Mouse (Mus musculus) heart, adult 2 months (tissue): ENCODE measurements at regions not wholly inside any gene's neighbourhood (a gene's known extent, or its start where the extent isn't known, plus 50 kb on each side); places are given as distances from the start of the nearest gene placed in this dataset.

Experiments used
- DNase-seq, 2 experiments: peaks; one replicate each; pipeline ENCODE4 v3.0.0; 2021
- H3K27ac ChIP-seq: fragments of 200-600 bp; 2 replicates; pipeline ENCODE4 v1.8.1; 2022
- H3K27me3 ChIP-seq: fragments of 200-500 bp; 2 replicates; pipeline ENCODE4 v1.6.1; 2012; ENCODE audit warnings: mild to moderate bottlenecking, low read length, inconsistent platforms, mixed read lengths; ENCODE audit not compliant: control insufficient read depth, insufficient read depth
- H3K36me3 ChIP-seq: fragments of 200-500 bp; 2 replicates; pipeline ENCODE4 v1.6.1; 2012; ENCODE audit warnings: low read length, inconsistent platforms; ENCODE audit not compliant: control insufficient read depth, insufficient read depth
- H3K4me1 ChIP-seq: fragments of 200-500 bp; 2 replicates; pipeline ENCODE4 v1.6.1; 2011; ENCODE audit warnings: low read length; ENCODE audit not compliant: control insufficient read depth, insufficient read depth
- H3K4me3 ChIP-seq: fragments of 200-600 bp; 2 replicates; pipeline ENCODE4 v1.8.1; 2022
- H3K79me2 ChIP-seq: fragments of 200-500 bp; replicated peaks from 2 replicates; pipeline ENCODE4 v1.6.1; 2012; ENCODE audit warnings: mild to moderate bottlenecking, inconsistent platforms, low read length, moderate library complexity, mixed read lengths; ENCODE audit not compliant: control insufficient read depth, insufficient read depth
- H3K9ac ChIP-seq: fragments of 200-500 bp; 2 replicates; pipeline ENCODE4 v1.6.1; 2012; ENCODE audit warnings: low read depth, mild to moderate bottlenecking, control low read depth, inconsistent platforms, low read length, mixed read lengths
- CTCF ChIP-seq: fragments of 200-600 bp; IDR thresholded peaks from 2 replicates; pipeline ENCODE4 v1.8.1; 2022; ENCODE audit warnings: antibody characterized with exemption, mild to moderate bottlenecking, moderate library complexity
- EP300 ChIP-seq: fragments of 200-500 bp; IDR thresholded peaks from 2 replicates; pipeline ENCODE4 v1.6.1; 2011; ENCODE audit warnings: low read depth, low read length, control low read depth; ENCODE audit not compliant: insufficient read depth
- POLR2A ChIP-seq: fragments of 200-500 bp; IDR thresholded peaks from 2 replicates; pipeline ENCODE4 v1.6.1; 2011; ENCODE audit warnings: mild to moderate bottlenecking, low read depth, low read length, control low read depth; ENCODE audit not compliant: insufficient read depth
- WGBS: fragments of 180-500 bp; shearing (Covaris S2); methylation state at CpG from one replicate; pipeline ENCODE4 v1.1.7; 2018; 5-methylcytosine and 5-hydroxymethylcytosine counted together
- intact Hi-C: fragments of 180-260 bp; cut with DNase I; formaldehyde crosslinking; loops from one replicate; pipeline ENCODE4 v1.15.1; 2025

- intact Hi-C loops = no loop called here
- no peak overlapping the region for H3K4me3 ChIP-seq
- no peak overlapping the region for H3K27ac ChIP-seq
- no peaks in the 10 kb centered on the region for H3K36me3 ChIP-seq
- WGBS = 65% methylated on average over 2 of the region's 2 CpGs
- no peaks in the 10 kb centered on the region for H3K4me1 ChIP-seq
- no peaks in the 10 kb centered on the region for H3K79me2 ChIP-seq
- H3K9ac ChIP-seq = no peak overlapping the region
- TF ChIP-seq POLR2A = no peak
- TF ChIP-seq CTCF = no peak
- no peak for TF ChIP-seq EP300
- DNase-seq = no peak
- no peaks in the 10 kb centered on the region for H3K27me3 ChIP-seq
Observed at GRCm38 (mm10) chr8:11111987-11112386, 103.7 kb upstream of the Irs2 start.

GRCm38 (mm10) chr8:11107435-11107834 is 99.2 kb upstream of the Irs2 start:
- TF ChIP-seq EP300 = no peak
- TF ChIP-seq CTCF = no peak
- no peak for TF ChIP-seq POLR2A
- H3K27me3 ChIP-seq = no peaks in the 10 kb centered on the region
- H3K4me1 ChIP-seq = no peaks in the 10 kb centered on the region
- no peak overlapping the region for H3K9ac ChIP-seq
- H3K27ac ChIP-seq = no peak overlapping the region
- 77% methylated on average over 1 of the region's 1 CpGs for WGBS
- H3K36me3 ChIP-seq = no peaks in the 10 kb centered on the region
- no peaks in the 10 kb centered on the region for H3K79me2 ChIP-seq
- no peak for DNase-seq
- no peak overlapping the region for H3K4me3 ChIP-seq
- intact Hi-C loops = no loop called here

GRCm38 (mm10) chr8:11107021-11107420 is 98.8 kb upstream of the Irs2 start:
- WGBS = 67% methylated on average over 5 of the region's 5 CpGs
- Histone ChIP-seq H3K9ac (no peak overlapping the region), H3K27me3 (no peaks in the 10 kb centered on the region), H3K79me2 (no peaks in the 10 kb centered on the region), H3K27ac (no peak overlapping the region), H3K36me3 (no peaks in the 10 kb centered on the region), H3K4me3 (no peak overlapping the region), H3K4me1 (no peaks in the 10 kb centered on the region)
- DNase-seq = no peak
- TF ChIP-seq CTCF (no peak), EP300 (no peak), POLR2A (no peak)
- intact Hi-C loops = no loop called here

GRCm38 (mm10) chr8:11103745-11104607 is 95.7 kb upstream of the Irs2 start:
- intact Hi-C loops = loop anchor here (5.0 kb wide), 1 partner anchor 63 kb away; no protein-coding TSS in a partner anchor
- DNase-seq = no peak

DNA sequence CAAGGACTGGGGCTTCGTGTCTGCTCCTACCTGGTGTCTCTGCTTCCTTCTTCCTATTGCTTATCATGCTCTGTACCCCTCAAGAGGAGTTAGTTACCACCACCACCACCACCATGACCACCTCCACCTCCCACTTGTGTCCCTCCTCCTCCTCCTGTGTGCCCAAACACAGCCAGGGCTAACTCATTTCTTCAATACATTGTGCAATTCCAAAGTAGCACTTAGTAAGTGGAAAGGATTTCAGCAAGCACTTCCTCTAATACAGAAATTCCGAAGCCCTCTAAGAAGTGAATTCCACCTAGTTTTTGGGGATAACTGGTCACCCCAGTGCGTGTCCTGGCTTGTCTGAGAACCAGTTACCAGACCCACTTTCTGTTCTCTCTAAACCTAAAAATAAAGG is 92.1 kb upstream of the Irs2 start:
- intact Hi-C loops = loop anchor here (5.0 kb wide), 1 partner anchor 67 kb away; no protein-coding TSS in a partner anchor
- no peaks in the 10 kb centered on the region for H3K36me3 ChIP-seq
- H3K27ac ChIP-seq = no peak overlapping the region
- H3K4me3 ChIP-seq = no peak overlapping the region
- H3K9ac ChIP-seq = no peak overlapping the region
- no peak for TF ChIP-seq EP300
- TF ChIP-seq CTCF = no peak
- TF ChIP-seq POLR2A = no peak
- H3K79me2 ChIP-seq = no peaks in the 10 kb centered on the region
- H3K27me3 ChIP-seq = no peaks in the 10 kb centered on the region
- 86% methylated on average over 3 of the region's 3 CpGs for WGBS
- no peak for DNase-seq
- H3K4me1 ChIP-seq = peaks cover 4% of the 10 kb centered on the region; the same call in 1 of the 2 replicates

More at GRCm38 (mm10) chr8:11103745-11104607, 95.7 kb upstream of the Irs2 start:
- 78% methylated on average over 10 of the region's 10 CpGs for WGBS
- Histone ChIP-seq H3K27ac (no peak overlapping the region), H3K27me3 (no peaks in the 10 kb centered on the region), H3K9ac (no peak overlapping the region), H3K4me1 (no peaks in the 10 kb centered on the region), H3K79me2 (no peaks in the 10 kb centered on the region), H3K4me3 (no peak overlapping the region), H3K36me3 (no peaks in the 10 kb centered on the region)
- TF ChIP-seq EP300 = no peak
- TF ChIP-seq POLR2A = no peak
- no peak for TF ChIP-seq CTCF

GRCm38 (mm10) chr8:11099591-11099855 is 91.3 kb upstream of the Irs2 start:
- no peaks in the 10 kb centered on the region for H3K27me3 ChIP-seq
- H3K27ac ChIP-seq = no peak overlapping the region
- no peaks in the 10 kb centered on the region for H3K36me3 ChIP-seq
- H3K9ac ChIP-seq = no peak overlapping the region
- no peak overlapping the region for H3K4me3 ChIP-seq
- DNase-seq = no peak
- peaks cover 4% of the 10 kb centered on the region; the same call in 1 of the 2 replicates for H3K4me1 ChIP-seq
- intact Hi-C loops = no loop called here
- TF ChIP-seq EP300 (no peak), POLR2A (no peak), CTCF (no peak)
- no peaks in the 10 kb centered on the region for H3K79me2 ChIP-seq
- 87% methylated on average over 3 of the region's 3 CpGs for WGBS
